Mouse (Mus musculus): ENCODE measurements around the gene Psmd6. TPM values are rescaled to one million over a fixed set of nuclear protein-coding genes. Genes with fewer than 3 reads are reported as not detected.

Gene Psmd6
- polyA plus RNA-seq, 1 experiment, result 34.5 TPM

- H3K4me1 ChIP-seq (replicated peaks; ENCODE audit: control insufficient read depth, insufficient read depth, low read length), result no peaks in the 10 kb centered on the region
- H3K36me3 ChIP-seq (ENCODE audit: control insufficient read depth, insufficient read depth, low read length), result no peaks in the 10 kb centered on the region
- DNase-seq, result no peak
- H3K27ac ChIP-seq (ENCODE audit: control insufficient read depth, insufficient read depth, low read length), result no peak overlapping the region
- no peak for TF ChIP-seq CTCF (IDR thresholded peaks at IDR 0.05; ENCODE audit: borderline replicate concordance, control insufficient read depth, extremely low read depth, insufficient read depth, low read length, poor library complexity)
- TF ChIP-seq POLR2A (IDR thresholded peaks at IDR 0.05; ENCODE audit: control insufficient read depth, extremely low read depth, insufficient read depth, low read length, poor library complexity), result no peak
- 95% methylated on average over 6 of the region's 6 CpGs for WGBS
- H3K4me3 ChIP-seq (ENCODE audit: control insufficient read depth, insufficient read depth, low read length), result no peak overlapping the region
- H3K27me3 ChIP-seq (ENCODE audit: control insufficient read depth, insufficient read depth, low read length), result no peaks in the 10 kb centered on the region
These were observed 40.1 kb downstream of the Psmd6 start for GRCm38 (mm10) chr14:14080604-14081194.

- Histone ChIP-seq H3K4me3 (ENCODE audit: control insufficient read depth, insufficient read depth, low read length) (no peak overlapping the region), H3K27ac (ENCODE audit: control insufficient read depth, insufficient read depth, low read length) (no peak overlapping the region), H3K36me3 (ENCODE audit: control insufficient read depth, insufficient read depth, low read length) (no peaks in the 10 kb centered on the region), H3K27me3 (ENCODE audit: control insufficient read depth, insufficient read depth, low read length) (no peaks in the 10 kb centered on the region), H3K4me1 (replicated peaks; ENCODE audit: control insufficient read depth, insufficient read depth, low read length) (peaks cover 12% of the 10 kb centered on the region)
- TF ChIP-seq CTCF (IDR thresholded peaks at IDR 0.05; ENCODE audit: borderline replicate concordance, control insufficient read depth, extremely low read depth, insufficient read depth, low read length, poor library complexity) (no peak), POLR2A (IDR thresholded peaks at IDR 0.05; ENCODE audit: control insufficient read depth, extremely low read depth, insufficient read depth, low read length, poor library complexity) (no peak)
- WGBS, result 78% methylated on average over 4 of the region's 4 CpGs
- DNase-seq, result no peak
These were observed 49.3 kb downstream of the Psmd6 start for GRCm38 (mm10) chr14:14071456-14071855.

DNA sequence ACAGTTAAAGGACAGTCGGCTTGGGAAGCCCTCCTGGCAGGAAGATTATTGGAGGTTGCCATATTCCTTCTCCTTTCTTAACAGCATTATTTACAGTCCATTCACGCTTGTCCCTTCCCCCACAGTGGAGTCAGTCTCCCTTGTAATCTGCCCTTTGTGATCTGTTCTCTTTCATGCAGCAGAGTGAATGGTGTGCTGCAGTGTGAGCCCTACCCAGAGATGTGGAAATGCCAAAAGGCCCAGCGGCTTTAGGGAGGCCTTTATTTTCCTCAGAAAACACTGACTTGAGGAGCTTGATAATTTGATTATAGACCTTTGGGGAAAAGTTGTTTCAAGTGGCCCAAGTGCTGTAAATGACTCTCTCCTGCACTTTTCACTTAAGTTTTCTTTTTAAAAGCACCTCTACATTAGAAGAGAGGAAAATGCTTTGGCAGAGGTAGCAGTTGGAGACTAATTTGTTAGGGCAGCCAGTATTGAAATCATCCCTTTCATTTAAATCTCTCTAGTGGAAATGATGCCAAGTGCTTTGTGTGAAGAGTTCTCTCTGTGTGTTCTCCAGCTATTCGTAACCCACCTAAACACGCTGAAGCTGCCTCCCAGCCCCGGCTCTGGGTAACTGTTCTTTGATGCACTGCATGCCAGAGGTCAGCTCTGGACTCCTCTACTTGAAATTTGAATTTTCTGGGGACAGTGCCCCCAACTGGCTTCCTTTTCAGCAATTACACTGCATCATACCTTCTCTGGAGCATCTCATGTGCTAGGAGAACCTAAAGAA is 50.1 kb downstream of the Psmd6 start:
- H3K27me3 ChIP-seq (ENCODE audit: control insufficient read depth, insufficient read depth, low read length), result no peaks in the 10 kb centered on the region
- H3K4me1 ChIP-seq (replicated peaks; ENCODE audit: control insufficient read depth, insufficient read depth, low read length), result peaks cover 12% of the 10 kb centered on the region
- no peak for TF ChIP-seq POLR2A (IDR thresholded peaks at IDR 0.05; ENCODE audit: control insufficient read depth, extremely low read depth, insufficient read depth, low read length, poor library complexity)
- TF ChIP-seq CTCF (IDR thresholded peaks at IDR 0.05; ENCODE audit: borderline replicate concordance, control insufficient read depth, extremely low read depth, insufficient read depth, low read length, poor library complexity), result no peak
- WGBS, result 95% methylated on average over 6 of the region's 6 CpGs
- H3K4me3 ChIP-seq (ENCODE audit: control insufficient read depth, insufficient read depth, low read length), result no peak overlapping the region
- no peak overlapping the region for H3K27ac ChIP-seq (ENCODE audit: control insufficient read depth, insufficient read depth, low read length)
- H3K36me3 ChIP-seq (ENCODE audit: control insufficient read depth, insufficient read depth, low read length), result no peaks in the 10 kb centered on the region
- DNase-seq, result no peak

GRCm38 (mm10) chr14:14068553-14068952 is 52.2 kb downstream of the Psmd6 start:
- no peak overlapping the region for H3K4me3 ChIP-seq (ENCODE audit: control insufficient read depth, insufficient read depth, low read length)
- 8% methylated on average over 3 of the region's 3 CpGs for WGBS

GRCm38 (mm10) chr14:14067648-14068472 is 52.9 kb downstream of the Psmd6 start:
- 1% methylated on average over 10 of the region's 10 CpGs for WGBS
- peaks cover 17% of the 10 kb centered on the region for H3K4me1 ChIP-seq (replicated peaks; ENCODE audit: control insufficient read depth, insufficient read depth, low read length)
- peak; percentile 48 for DNase-seq

More at GRCm38 (mm10) chr14:14068553-14068952, 52.2 kb downstream of the Psmd6 start:
- no peaks in the 10 kb centered on the region for H3K36me3 ChIP-seq (ENCODE audit: control insufficient read depth, insufficient read depth, low read length)
- no peak for DNase-seq
- H3K4me1 ChIP-seq (replicated peaks; ENCODE audit: control insufficient read depth, insufficient read depth, low read length), result peaks cover 17% of the 10 kb centered on the region
- no peak for TF ChIP-seq CTCF (IDR thresholded peaks at IDR 0.05; ENCODE audit: borderline replicate concordance, control insufficient read depth, extremely low read depth, insufficient read depth, low read length, poor library complexity)
- no peak for TF ChIP-seq POLR2A (IDR thresholded peaks at IDR 0.05; ENCODE audit: control insufficient read depth, extremely low read depth, insufficient read depth, low read length, poor library complexity)
- H3K27me3 ChIP-seq (ENCODE audit: control insufficient read depth, insufficient read depth, low read length), result no peaks in the 10 kb centered on the region
- peak overlapping the region; percentile 53 for H3K27ac ChIP-seq (ENCODE audit: control insufficient read depth, insufficient read depth, low read length)

GRCm38 (mm10) chr14:14066241-14066640 is 54.5 kb downstream of the Psmd6 start:
- TF ChIP-seq CTCF (IDR thresholded peaks at IDR 0.05; ENCODE audit: borderline replicate concordance, control insufficient read depth, extremely low read depth, insufficient read depth, low read length, poor library complexity) (no peak), POLR2A (IDR thresholded peaks at IDR 0.05; ENCODE audit: control insufficient read depth, extremely low read depth, insufficient read depth, low read length, poor library complexity) (no peak)
- H3K27me3 ChIP-seq (ENCODE audit: control insufficient read depth, insufficient read depth, low read length), result no peaks in the 10 kb centered on the region
- DNase-seq, result no peak
- H3K36me3 ChIP-seq (ENCODE audit: control insufficient read depth, insufficient read depth, low read length), result no peaks in the 10 kb centered on the region
- H3K4me3 ChIP-seq (ENCODE audit: control insufficient read depth, insufficient read depth, low read length), result no peak overlapping the region
- WGBS, result 71% methylated on average over 6 of the region's 6 CpGs
- no peak overlapping the region for H3K27ac ChIP-seq (ENCODE audit: control insufficient read depth, insufficient read depth, low read length)
- peaks cover 17% of the 10 kb centered on the region for H3K4me1 ChIP-seq (replicated peaks; ENCODE audit: control insufficient read depth, insufficient read depth, low read length)

More at GRCm38 (mm10) chr14:14067648-14068472, 52.9 kb downstream of the Psmd6 start:
- no peaks in the 10 kb centered on the region for H3K27me3 ChIP-seq (ENCODE audit: control insufficient read depth, insufficient read depth, low read length)
- H3K36me3 ChIP-seq (ENCODE audit: control insufficient read depth, insufficient read depth, low read length), result no peaks in the 10 kb centered on the region
- H3K27ac ChIP-seq (ENCODE audit: control insufficient read depth, insufficient read depth, low read length), result peak overlapping the region; percentile 94
- H3K4me3 ChIP-seq (ENCODE audit: control insufficient read depth, insufficient read depth, low read length), result peak overlapping the region; percentile 52
- 0 out of 2 replicates have a peak, but pooled peaks have one; percentile 19 for TF ChIP-seq POLR2A (IDR thresholded peaks at IDR 0.05; ENCODE audit: control insufficient read depth, extremely low read depth, insufficient read depth, low read length, poor library complexity)
- no peak for TF ChIP-seq CTCF (IDR thresholded peaks at IDR 0.05; ENCODE audit: borderline replicate concordance, control insufficient read depth, extremely low read depth, insufficient read depth, low read length, poor library complexity)

Measured in thymus, adult 2 months (tissue).